Mouse (Mus musculus): ENCODE measurements at regions not wholly inside any gene's neighbourhood (a gene's known extent, or its start where the extent isn't known, plus 50 kb on each side); places are given as distances from the start of the nearest gene placed in this dataset.

DNA sequence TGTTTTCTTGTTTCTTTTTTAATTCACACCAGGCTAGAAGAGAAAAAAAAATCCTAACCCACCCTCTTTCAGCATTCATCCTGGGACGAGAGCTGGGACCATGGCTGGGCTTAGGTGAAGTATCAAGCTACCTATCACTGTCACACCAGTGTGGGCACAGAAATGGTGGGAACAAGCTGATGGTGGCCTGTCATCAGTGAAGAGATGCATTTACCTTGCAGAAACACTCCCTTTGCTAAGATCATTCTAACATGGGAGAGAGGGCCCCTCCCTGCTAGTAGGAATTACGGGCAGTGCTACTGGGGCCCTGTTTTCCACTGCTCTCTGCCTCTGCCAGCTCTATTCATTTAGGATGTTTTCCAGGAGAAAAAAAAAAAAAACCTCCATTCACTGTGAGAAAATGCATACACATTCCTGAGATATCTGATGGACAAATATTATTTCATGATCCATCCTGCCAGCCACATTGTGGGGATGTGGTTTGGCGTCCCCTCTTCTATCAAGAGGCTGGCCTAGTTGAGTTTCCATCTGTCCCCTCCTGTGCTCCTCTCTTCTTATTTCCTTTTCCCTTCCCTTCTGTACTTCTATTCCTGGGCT is 94.6 kb upstream of the Cd93 start:
- WGBS: 85% methylated on average over 3 of the region's 3 CpGs
- Histone ChIP-seq H3K4me1 (ENCODE audit: control insufficient read depth, insufficient read depth, low read length) (no peaks in the 10 kb centered on the region), H3K27ac (ENCODE audit: low read depth, low read length) (no peak overlapping the region), H3K4me3 (ENCODE audit: low read depth, low read length) (no peak overlapping the region), H3K9ac (ENCODE audit: low read length) (no peak overlapping the region), H3K27me3 (ENCODE audit: control insufficient read depth, insufficient read depth, low read length) (no peaks in the 10 kb centered on the region), H3K4me2 (ENCODE audit: low read depth) (no peak overlapping the region), H3K36me3 (ENCODE audit: control insufficient read depth, insufficient read depth, low read length) (no peaks in the 10 kb centered on the region), H3K9me3 (ENCODE audit: control insufficient read depth, low read length) (no peaks in the 10 kb centered on the region)
- ATAC-seq (ENCODE audit: insufficient read depth, low FRiP score, low TSS enrichment): no peak
- no peak for DNase-seq (ENCODE audit: low spot score)

DNA sequence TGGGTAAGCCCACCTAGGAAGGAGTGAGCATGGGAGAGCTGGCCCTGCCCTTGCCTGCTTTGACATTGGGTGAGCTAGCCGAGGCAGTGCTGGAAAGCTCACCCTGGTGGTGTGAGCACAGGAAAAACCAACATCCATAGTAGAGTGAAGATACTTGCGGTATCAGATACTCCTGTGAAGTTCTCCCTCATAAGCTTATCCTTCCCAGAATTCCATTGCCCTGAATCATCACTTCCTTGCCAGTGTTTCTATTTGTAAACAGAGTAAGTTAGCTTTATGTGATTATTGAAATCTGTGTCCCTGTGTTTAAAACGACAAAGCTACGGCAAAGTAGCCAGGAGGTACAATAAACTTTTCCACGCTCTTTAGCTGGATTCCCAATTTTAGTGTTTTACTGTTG is 93.9 kb upstream of the Cd93 start:
- H3K36me3 ChIP-seq (ENCODE audit: control insufficient read depth, insufficient read depth, low read length): no peaks in the 10 kb centered on the region
- WGBS: 83% methylated on average over 5 of the region's 5 CpGs
- no peaks in the 10 kb centered on the region for H3K27me3 ChIP-seq (ENCODE audit: control insufficient read depth, insufficient read depth, low read length)
- no peak overlapping the region for H3K9ac ChIP-seq (ENCODE audit: low read length)
- H3K4me3 ChIP-seq (ENCODE audit: low read depth, low read length): no peak overlapping the region
- H3K9me3 ChIP-seq (ENCODE audit: control insufficient read depth, low read length): no peaks in the 10 kb centered on the region
- no peaks in the 10 kb centered on the region for H3K4me1 ChIP-seq (ENCODE audit: control insufficient read depth, insufficient read depth, low read length)
- no peak overlapping the region for H3K27ac ChIP-seq (ENCODE audit: low read depth, low read length)
- no peak for ATAC-seq (ENCODE audit: insufficient read depth, low FRiP score, low TSS enrichment)
- DNase-seq (ENCODE audit: low spot score): no peak
- H3K4me2 ChIP-seq (ENCODE audit: low read depth): no peak overlapping the region

DNA sequence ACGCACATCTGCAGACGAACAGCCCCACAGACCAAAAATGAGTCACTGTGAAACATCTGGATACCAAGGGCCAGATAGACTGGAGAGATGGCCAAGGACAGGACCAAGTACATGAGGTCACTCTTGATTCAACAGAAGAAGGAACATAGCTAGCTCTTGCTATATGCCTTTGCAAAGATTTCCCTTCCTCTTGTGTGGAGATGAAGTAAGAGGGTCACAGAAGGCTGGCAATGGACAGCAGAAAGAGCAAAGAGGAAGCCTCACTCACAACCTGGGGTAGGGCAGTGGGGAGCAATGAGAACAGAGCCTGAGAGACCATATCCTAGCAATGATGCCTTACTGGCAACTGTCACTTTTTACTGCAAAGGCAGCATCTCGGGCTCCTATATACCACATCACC is 93.2 kb upstream of the Cd93 start:
- ATAC-seq (ENCODE audit: insufficient read depth, low FRiP score, low TSS enrichment): no peak
- Histone ChIP-seq H3K4me2 (ENCODE audit: low read depth) (no peak overlapping the region), H3K4me3 (ENCODE audit: low read depth, low read length) (no peak overlapping the region), H3K9me3 (ENCODE audit: control insufficient read depth, low read length) (no peaks in the 10 kb centered on the region), H3K27me3 (ENCODE audit: control insufficient read depth, insufficient read depth, low read length) (no peaks in the 10 kb centered on the region), H3K9ac (ENCODE audit: low read length) (no peak overlapping the region), H3K27ac (ENCODE audit: low read depth, low read length) (no peak overlapping the region), H3K4me1 (ENCODE audit: control insufficient read depth, insufficient read depth, low read length) (no peaks in the 10 kb centered on the region), H3K36me3 (ENCODE audit: control insufficient read depth, insufficient read depth, low read length) (no peaks in the 10 kb centered on the region)
- WGBS: 94% methylated on average over 3 of the region's 3 CpGs
- DNase-seq (ENCODE audit: low spot score): no peak

DNA sequence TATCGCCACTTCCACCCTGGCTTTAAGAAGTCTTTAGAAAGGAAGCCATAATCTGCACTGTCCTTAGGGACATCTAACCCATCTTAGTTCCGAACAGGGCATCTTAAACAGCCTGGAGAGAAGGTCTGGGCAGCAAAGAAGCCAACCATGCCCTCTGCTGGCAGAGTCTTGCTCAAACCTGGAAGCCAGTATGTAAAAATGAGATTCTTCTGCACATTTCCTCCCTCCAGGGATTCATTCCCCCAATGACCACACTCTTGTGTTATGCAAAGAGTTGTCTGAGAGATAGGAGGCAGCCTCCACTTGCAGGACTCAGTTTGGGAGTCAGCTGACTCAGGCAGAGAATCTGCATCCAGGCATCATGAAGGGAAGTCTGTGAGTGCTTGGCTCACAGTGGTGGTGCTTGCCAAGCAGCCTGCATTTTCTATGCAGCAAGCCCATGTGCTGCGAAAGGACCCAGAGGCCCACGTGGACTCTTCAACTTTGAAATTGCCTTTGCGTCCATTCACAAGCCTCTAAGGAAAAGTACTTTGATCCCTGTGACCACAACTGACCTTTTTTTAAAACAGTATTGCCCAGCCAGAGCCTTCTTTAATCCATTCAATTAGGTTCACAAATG is 92.3 kb upstream of the Cd93 start:
- no peaks in the 10 kb centered on the region for H3K27me3 ChIP-seq (ENCODE audit: control insufficient read depth, insufficient read depth, low read length)
- H3K9ac ChIP-seq (ENCODE audit: low read length): no peak overlapping the region
- no peaks in the 10 kb centered on the region for H3K9me3 ChIP-seq (ENCODE audit: control insufficient read depth, low read length)
- H3K27ac ChIP-seq (ENCODE audit: low read depth, low read length): no peak overlapping the region
- DNase-seq (ENCODE audit: low spot score): peak; percentile 17
- no peak for ATAC-seq (ENCODE audit: insufficient read depth, low FRiP score, low TSS enrichment)
- 64% methylated on average over 5 of the region's 5 CpGs for WGBS
- H3K4me1 ChIP-seq (ENCODE audit: control insufficient read depth, insufficient read depth, low read length): 0 out of 2 replicates have a peak, but pooled peaks cover 4% of the 10 kb centered on the region
- H3K36me3 ChIP-seq (ENCODE audit: control insufficient read depth, insufficient read depth, low read length): no peaks in the 10 kb centered on the region
- H3K4me2 ChIP-seq (ENCODE audit: low read depth): no peak overlapping the region
- no peak overlapping the region for H3K4me3 ChIP-seq (ENCODE audit: low read depth, low read length)

DNA sequence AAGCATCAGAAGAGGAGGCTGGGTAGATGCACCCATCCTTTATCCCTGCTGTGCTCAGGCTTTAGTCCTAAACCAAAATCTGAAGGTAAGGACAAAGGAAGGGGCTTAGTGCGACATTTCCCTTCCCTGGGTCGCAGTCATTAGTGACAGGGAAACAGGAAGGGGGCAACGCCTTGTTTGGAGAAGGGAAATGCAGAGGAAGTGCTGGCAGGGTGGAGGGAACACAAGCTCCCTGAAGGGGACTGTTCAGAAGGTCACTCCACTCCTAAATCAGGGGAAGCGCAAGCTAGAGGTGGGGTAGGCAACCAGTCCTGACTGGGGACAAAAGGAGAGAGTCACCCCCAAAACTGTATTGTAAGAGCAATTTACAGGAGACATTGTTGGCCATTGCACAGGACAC is 88.7 kb upstream of the Cd93 start:
- WGBS: 58% methylated on average over 4 of the region's 4 CpGs
- DNase-seq (ENCODE audit: low spot score) (no peak), ATAC-seq (ENCODE audit: insufficient read depth, low FRiP score, low TSS enrichment) (no peak)
- Histone ChIP-seq H3K4me2 (ENCODE audit: low read depth) (no peak overlapping the region), H3K4me3 (ENCODE audit: low read depth, low read length) (no peak overlapping the region), H3K27me3 (ENCODE audit: control insufficient read depth, insufficient read depth, low read length) (no peaks in the 10 kb centered on the region), H3K9ac (ENCODE audit: low read length) (no peak overlapping the region), H3K4me1 (ENCODE audit: control insufficient read depth, insufficient read depth, low read length) (0 out of 2 replicates have a peak, but pooled peaks cover 4% of the 10 kb centered on the region), H3K9me3 (ENCODE audit: control insufficient read depth, low read length) (no peaks in the 10 kb centered on the region), H3K27ac (ENCODE audit: low read depth, low read length) (no peak overlapping the region), H3K36me3 (ENCODE audit: control insufficient read depth, insufficient read depth, low read length) (no peaks in the 10 kb centered on the region)

DNA sequence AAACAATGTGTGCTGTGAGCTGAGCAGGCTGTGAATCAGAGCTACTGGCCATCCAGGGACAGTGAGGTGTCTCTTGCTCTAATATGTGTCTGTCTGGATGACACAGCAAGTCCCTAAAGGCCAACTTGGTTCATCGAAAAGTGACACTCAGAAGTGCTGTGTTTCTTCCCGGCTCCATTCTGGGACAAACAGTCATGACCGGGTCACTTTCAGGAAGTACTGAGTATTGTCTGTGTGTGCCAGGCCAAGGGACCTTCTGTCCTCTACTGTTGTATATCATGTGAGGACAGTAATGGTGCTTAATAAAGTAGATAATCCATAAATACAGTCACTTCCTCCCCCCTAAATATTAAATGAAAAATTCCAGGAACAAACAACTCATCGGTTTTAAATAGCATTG is 87.2 kb upstream of the Cd93 start:
- H3K9ac ChIP-seq (ENCODE audit: low read length): no peak overlapping the region
- no peak overlapping the region for H3K27ac ChIP-seq (ENCODE audit: low read depth, low read length)
- H3K36me3 ChIP-seq (ENCODE audit: control insufficient read depth, insufficient read depth, low read length): no peaks in the 10 kb centered on the region
- H3K4me2 ChIP-seq (ENCODE audit: low read depth): no peak overlapping the region
- ATAC-seq (ENCODE audit: insufficient read depth, low FRiP score, low TSS enrichment) (no peak), DNase-seq (ENCODE audit: low spot score) (no peak)
- 79% methylated on average over 4 of the region's 4 CpGs for WGBS
- no peak overlapping the region for H3K4me3 ChIP-seq (ENCODE audit: low read depth, low read length)
- H3K4me1 ChIP-seq (ENCODE audit: control insufficient read depth, insufficient read depth, low read length): 0 out of 2 replicates have a peak, but pooled peaks cover 4% of the 10 kb centered on the region
- H3K27me3 ChIP-seq (ENCODE audit: control insufficient read depth, insufficient read depth, low read length): no peaks in the 10 kb centered on the region
- no peaks in the 10 kb centered on the region for H3K9me3 ChIP-seq (ENCODE audit: control insufficient read depth, low read length)

DNA sequence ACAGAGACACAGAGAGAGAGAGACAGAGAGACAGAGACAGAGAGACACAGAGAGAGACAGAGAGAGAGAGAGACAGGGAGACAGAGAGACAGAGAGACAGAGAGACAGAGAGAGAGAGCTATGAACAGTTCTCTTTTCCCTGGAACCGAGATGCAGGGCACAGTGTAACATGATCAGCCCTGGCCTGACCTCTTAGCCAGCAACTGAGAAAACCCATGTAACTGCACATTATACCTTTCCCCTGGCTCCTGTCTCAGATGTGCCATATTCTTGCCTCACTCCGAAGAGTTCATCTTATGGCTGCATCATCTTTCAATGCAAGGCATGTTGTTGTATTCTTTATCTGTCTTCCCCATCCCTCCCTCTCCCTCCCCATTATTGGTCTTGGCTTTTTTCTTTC is 86.5 kb upstream of the Cd93 start:
- H3K27ac ChIP-seq (ENCODE audit: low read depth, low read length): no peak overlapping the region
- H3K4me1 ChIP-seq (ENCODE audit: control insufficient read depth, insufficient read depth, low read length): 0 out of 2 replicates have a peak, but pooled peaks cover 4% of the 10 kb centered on the region
- ATAC-seq (ENCODE audit: insufficient read depth, low FRiP score, low TSS enrichment) (no peak), DNase-seq (ENCODE audit: low spot score) (no peak)
- 54% methylated on average over 2 of the region's 2 CpGs for WGBS
- no peaks in the 10 kb centered on the region for H3K36me3 ChIP-seq (ENCODE audit: control insufficient read depth, insufficient read depth, low read length)
- H3K27me3 ChIP-seq (ENCODE audit: control insufficient read depth, insufficient read depth, low read length): no peaks in the 10 kb centered on the region
- H3K9me3 ChIP-seq (ENCODE audit: control insufficient read depth, low read length): no peaks in the 10 kb centered on the region
- no peak overlapping the region for H3K4me3 ChIP-seq (ENCODE audit: low read depth, low read length)
- no peak overlapping the region for H3K4me2 ChIP-seq (ENCODE audit: low read depth)
- no peak overlapping the region for H3K9ac ChIP-seq (ENCODE audit: low read length)

DNA sequence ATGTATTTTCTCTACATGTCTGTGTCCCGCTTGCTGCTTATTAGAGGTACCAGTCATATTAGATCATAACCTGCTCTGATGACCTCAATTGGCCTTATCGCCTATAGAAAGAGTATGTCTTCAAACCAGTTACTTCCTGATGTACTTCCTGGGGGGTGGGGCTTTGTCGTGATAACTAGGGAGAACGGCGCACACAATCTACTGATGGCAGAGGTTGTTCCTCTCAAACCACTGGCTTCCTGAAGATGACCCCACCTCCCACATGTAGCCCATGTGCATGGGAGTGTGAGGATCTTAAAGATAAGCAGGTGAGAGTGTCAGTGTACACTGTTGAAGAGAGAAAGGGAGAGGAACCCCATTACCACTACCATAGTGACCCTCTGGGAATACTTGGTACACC is 84.4 kb upstream of the Cd93 start:
- Histone ChIP-seq H3K9me3 (ENCODE audit: control insufficient read depth, low read length) (no peaks in the 10 kb centered on the region), H3K27me3 (ENCODE audit: control insufficient read depth, insufficient read depth, low read length) (no peaks in the 10 kb centered on the region), H3K4me3 (ENCODE audit: low read depth, low read length) (no peak overlapping the region), H3K9ac (ENCODE audit: low read length) (no peak overlapping the region), H3K4me1 (ENCODE audit: control insufficient read depth, insufficient read depth, low read length) (0 out of 2 replicates have a peak, but pooled peaks cover 4% of the 10 kb centered on the region), H3K4me2 (ENCODE audit: low read depth) (no peak overlapping the region), H3K36me3 (ENCODE audit: control insufficient read depth, insufficient read depth, low read length) (no peaks in the 10 kb centered on the region), H3K27ac (ENCODE audit: low read depth, low read length) (no peak overlapping the region)
- WGBS: 84% methylated on average over 5 of the region's 5 CpGs
- no peak for ATAC-seq (ENCODE audit: insufficient read depth, low FRiP score, low TSS enrichment)
- DNase-seq (ENCODE audit: low spot score): no peak

DNA sequence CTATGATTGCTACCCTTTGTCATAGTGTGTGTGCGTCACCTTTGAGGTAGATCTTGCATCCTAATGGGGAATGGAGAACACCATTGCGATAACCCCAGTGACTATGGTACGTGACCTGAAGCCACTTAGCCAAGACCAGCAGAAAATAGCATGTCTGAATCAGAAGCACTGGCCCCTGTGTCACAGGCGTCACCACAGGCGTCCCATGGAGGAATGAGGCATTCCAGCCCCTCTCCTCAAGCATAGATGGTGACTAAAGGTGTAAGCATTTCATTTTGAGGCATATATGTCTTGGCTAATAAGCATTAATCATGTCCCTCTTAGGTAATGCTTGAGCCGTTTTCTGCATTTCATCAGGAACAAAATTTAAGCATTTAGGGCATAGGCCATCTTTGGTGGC is 82.1 kb upstream of the Cd93 start:
- no peak for DNase-seq (ENCODE audit: low spot score)
- no peaks in the 10 kb centered on the region for H3K4me1 ChIP-seq (ENCODE audit: control insufficient read depth, insufficient read depth, low read length)
- no peak overlapping the region for H3K4me2 ChIP-seq (ENCODE audit: low read depth)
- no peak overlapping the region for H3K27ac ChIP-seq (ENCODE audit: low read depth, low read length)
- WGBS: 90% methylated on average over 6 of the region's 6 CpGs
- H3K36me3 ChIP-seq (ENCODE audit: control insufficient read depth, insufficient read depth, low read length): no peaks in the 10 kb centered on the region
- no peaks in the 10 kb centered on the region for H3K27me3 ChIP-seq (ENCODE audit: control insufficient read depth, insufficient read depth, low read length)
- no peak for ATAC-seq (ENCODE audit: insufficient read depth, low FRiP score, low TSS enrichment)
- H3K4me3 ChIP-seq (ENCODE audit: low read depth, low read length): no peak overlapping the region
- H3K9me3 ChIP-seq (ENCODE audit: control insufficient read depth, low read length): no peaks in the 10 kb centered on the region
- no peak overlapping the region for H3K9ac ChIP-seq (ENCODE audit: low read length)

All from neural tube, embryonic 11.5 days (tissue).